Mouse (Mus musculus) cerebellum, adult 8-10 months (tissue): Measurements from ENCODE around the gene Sohlh1.
"Not testable (repeated sequence)": the region's sequence is repeated elsewhere in the genome, so short reads cannot be mapped to it uniquely, and the experiment has no call there.

Experiments
- DNase-seq: peaks from one replicate; pipeline ENCODE4 v3.0.0; 2022

The Sohlh1 gene

DNA sequence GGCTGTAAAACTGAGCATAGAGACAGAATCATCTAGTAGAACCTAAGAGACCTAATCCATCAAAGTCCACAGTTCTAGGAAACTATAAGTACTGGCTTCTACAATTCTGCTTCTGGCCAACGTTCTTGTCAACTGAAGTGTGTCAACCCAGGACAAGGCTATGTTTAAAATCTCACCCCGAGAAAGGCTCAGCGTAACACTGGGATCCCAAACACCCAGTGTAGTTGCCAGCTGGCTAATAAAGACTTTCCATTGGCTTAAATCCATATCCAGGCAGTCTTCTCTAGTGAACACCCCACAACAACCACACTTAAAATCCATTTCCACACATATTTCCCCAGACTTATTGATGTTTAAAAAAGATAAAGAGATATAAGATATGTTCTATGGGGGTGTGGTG, 16.3 kb downstream of the Sohlh1 start:
- DNase-seq, result no peak

- DNase-seq, result no peak
These were observed 18.6 kb downstream of the Sohlh1 start for GRCm38 (mm10) chr2:25828344-25828947.

GRCm38 (mm10) chr2:25824751-25825150, 22.3 kb downstream of the Sohlh1 start:
- no peak for DNase-seq

DNA sequence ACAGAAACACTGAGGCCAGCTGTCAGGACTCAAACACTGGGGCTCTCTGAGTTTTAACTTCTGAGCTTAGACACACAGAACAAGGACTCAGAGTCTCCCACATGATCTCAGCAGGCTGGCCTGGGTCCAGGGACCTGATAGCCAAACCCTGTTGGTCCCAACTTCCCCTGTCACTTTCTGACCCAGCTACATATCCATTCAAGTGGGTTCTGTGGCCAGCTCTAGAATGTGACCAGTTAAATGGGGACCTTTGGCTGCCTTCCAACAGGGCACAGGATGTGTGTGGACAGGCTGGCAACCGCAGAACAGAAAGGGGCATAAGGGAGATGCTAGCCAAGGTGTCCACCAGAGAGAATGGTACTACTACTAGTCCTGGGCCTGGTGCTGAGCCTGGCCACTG, 24.2 kb downstream of the Sohlh1 start, which contains the start of gene Lcn9:
Lcn9 (plus strand) TSS at position 348 of the 400 bp plus-strand sequence.
- DNase-seq, result no peak

DNA sequence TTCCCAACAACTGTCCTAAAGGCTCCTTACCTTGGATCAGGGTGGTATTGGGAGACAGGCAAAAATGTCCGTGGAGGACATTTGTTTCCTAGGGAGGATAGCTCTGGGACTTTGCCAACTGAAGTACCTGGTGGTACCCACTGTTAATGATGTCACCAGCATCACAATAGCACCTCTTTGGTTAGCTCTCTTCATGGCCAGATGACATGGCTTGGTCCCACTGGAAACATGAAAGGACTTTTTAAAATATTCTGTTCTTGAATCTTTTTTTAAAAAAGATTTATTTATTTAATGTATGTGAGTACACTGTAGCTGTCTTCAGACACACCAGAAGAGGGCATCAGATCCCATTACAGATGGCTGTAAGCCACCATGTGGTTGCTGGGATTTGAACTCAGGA, 31.3 kb downstream of the Sohlh1 start, which contains the start of gene Glt6d1:
Glt6d1 (minus strand) TSS at position 101 of the 400 bp plus-strand sequence.
- DNase-seq, result not testable (repeated sequence)

- DNase-seq, result no peak
These were observed 33.7 kb downstream of the Sohlh1 start for GRCm38 (mm10) chr2:25813364-25813763.

GRCm38 (mm10) chr2:25811711-25812110, 35.3 kb downstream of the Sohlh1 start:
- no peak for DNase-seq

DNA sequence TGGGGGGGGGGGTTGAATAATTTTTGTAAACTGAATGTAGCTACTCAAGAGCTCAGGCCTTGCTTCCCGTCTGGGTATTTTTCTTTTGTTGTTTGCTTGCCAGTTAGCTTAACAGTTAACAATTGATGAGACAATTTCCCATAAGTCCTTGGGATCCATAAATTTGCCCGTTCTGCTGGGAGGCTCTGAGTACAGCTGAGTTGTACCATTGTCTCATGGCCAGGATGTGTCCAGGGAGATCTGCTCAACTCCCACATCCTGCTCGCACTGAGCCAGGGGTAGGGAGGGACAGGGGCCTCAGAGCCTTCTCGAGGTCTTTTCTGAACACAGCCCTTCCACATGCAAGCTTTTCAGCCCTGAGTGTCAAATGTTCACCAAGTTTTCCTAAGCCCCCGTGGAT, 49.0 kb downstream of the Sohlh1 start:
- no peak for DNase-seq

GRCm38 (mm10) chr2:25797635-25798034, 49.4 kb downstream of the Sohlh1 start:
- DNase-seq, result no peak
